Mouse (Mus musculus): ENCODE results near the gene Ly86.

Ly86 gene

GRCm38 (mm10) chr13:37457007-37457827, 112.2 kb downstream of the Ly86 start:
- no peak for DNase-seq (ENCODE audit: low spot score in 2 of 2)

GRCm38 (mm10) chr13:37458557-37458956, 113.5 kb downstream of the Ly86 start:
- DNase-seq (ENCODE audit: low spot score in 2 of 2) = no peak

DNA sequence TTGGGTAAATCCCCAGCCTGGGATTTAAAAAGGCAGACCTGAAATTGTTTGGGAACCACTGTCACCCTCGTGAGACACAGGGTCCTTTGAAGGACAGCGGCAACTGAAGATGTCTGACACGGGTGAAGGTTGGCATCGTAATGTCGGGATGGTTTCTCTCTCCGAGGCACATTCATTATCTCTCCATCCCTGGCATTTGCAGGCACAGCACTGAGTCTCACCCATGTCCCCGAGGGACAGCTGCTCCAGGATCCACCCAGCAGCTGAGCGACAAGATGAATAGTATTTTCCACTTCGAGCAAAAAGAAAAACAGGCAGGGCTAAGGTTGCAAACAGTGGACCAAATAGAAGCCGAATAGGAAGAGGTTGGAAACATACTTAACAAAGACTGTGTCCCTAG, 114.0 kb downstream of the Ly86 start:
- no peak for DNase-seq (ENCODE audit: low spot score in 2 of 2)

GRCm38 (mm10) chr13:37459957-37460930, 115.2 kb downstream of the Ly86 start:
- DNase-seq (ENCODE audit: low spot score in 2 of 2) = no peak

DNA sequence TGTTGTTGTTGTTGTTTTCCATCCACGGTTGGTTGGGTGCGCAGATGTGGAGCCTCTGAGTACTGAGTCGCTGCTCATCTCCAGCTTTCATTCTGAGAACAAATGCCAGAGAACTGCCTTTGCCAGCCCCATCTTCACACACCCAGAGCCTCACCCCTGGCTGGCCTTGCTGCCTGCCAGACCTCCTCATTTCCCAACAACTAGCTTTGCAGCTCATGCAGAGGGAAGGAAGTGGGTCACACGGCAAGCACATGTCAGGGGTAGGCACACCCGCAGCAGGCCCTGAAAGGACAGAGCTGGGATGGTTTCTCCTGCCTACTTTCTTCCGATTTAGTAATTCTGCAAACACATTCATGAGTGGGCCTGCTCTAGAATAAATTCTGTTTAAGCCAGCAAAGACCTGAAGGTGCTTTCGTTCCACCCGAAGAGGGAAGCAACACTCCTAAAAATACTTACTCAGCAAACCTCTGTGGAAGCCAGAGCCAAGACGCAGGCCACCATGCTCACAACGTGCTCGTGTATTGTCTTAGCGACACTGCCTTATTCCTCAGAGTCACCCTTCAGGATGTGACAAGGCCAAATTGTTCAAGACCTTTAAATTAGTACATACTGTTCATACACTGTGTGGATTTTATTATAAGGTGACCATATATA, 117.2 kb downstream of the Ly86 start:
- DNase-seq (ENCODE audit: low spot score in 2 of 2) = no peak

- no peak for DNase-seq (ENCODE audit: low spot score in 2 of 2)
Measured at GRCm38 (mm10) chr13:37465710-37466109, 120.7 kb downstream of the Ly86 start.

DNA sequence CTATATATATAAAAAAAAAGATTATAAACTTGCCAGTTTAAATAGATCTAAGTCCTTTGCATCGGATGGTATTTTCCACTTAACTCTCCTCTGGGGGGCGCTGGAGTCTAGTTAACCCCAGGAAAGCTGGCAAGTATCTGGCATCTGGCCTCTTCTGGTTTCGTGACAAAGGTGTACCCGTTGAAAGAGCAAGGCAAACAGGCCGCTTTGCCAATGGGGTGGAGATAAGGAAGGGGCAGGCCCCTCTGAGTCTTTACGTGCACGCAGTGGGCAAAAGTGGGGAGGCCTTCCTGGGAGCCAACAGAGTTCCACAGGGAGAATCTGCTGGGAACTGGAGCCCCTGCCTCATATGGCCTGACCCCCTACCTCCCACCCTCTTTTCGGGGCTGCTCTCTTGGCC, 122.8 kb downstream of the Ly86 start:
- DNase-seq (ENCODE audit: low spot score in 2 of 2) = peak; percentile 40 to 51
